ENCODE assay signal across 25 mouse cellular contexts in the genomic region with DNA sequence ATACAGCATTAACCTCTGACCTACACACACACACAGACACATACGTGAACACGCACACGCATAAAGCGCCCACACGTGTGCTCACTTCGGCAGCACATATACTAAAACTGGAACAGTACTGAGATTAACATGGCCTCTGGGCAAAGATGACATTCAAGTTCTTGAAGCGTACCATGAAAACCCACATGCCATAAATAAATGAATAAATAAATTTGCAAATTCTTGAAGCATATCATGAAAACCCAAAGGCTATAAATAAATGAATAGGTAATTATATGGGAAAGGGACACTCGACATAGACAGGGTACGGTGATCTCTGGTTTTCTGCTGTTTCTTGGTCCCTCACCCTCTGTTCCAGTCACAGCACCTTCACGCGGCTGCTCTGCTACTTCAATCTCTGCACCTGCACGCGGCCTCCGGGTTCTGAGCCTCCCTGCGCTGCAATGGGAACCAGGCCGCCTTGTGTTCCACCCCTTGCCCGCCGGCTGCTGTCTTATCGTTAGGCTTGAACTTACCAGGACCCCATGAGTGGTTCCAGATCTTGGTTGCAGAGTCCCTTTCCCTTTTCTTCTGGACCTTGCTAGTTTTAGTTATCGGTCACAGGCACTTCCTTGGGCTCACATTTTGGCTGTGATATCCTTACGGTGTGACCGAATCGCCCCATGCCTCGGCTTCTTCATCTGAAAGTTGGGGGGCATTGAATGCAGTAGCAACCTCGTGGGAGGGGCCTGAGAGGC. TPM values are rescaled to one million over a fixed set of nuclear protein-coding genes. Genes with fewer than 3 reads are reported as not detected.
A peak's percentile ranks its signal among the peaks of the same experiment; 100 is the strongest.
DNase-seq lines count a peak whose midpoint lies in the region; ATAC-seq and TF ChIP-seq lines count a peak whose summit lies in the region.
"Had no signal": no experiment of that assay in that cellular context is flagged by ENCODE, and none has a peak within 500 bp of the region (broad histone marks: within the 10 kb centered on the region; RNA-seq: fewer than 3 reads in every experiment).

No protein-coding gene starts in this region.

- no peak for ATAC-seq in midbrain, embryonic 11.5 days (ENCODE audit: low FRiP score)
- ATAC-seq in midbrain, embryonic 15.5 days (replicated peaks): no peak
- no peak for ATAC-seq in forebrain, postnatal 0 days
- ATAC-seq: activated CD4-positive, CD25-positive, alpha-beta regulatory T cell, adult 4 months; forebrain, embryonic 14.5 days; forebrain, embryonic 16.5 days; Patski had no signal

- no peaks in the 10 kb centered on the region for H3K9me3 ChIP-seq in midbrain, embryonic 11.5 days (ENCODE audit: control insufficient read depth, low read length)
- H3K9me3 ChIP-seq in midbrain, embryonic 15.5 days: no peaks in the 10 kb centered on the region
- H3K9me3 ChIP-seq in MEL (replicated peaks; ENCODE audit: insufficient read depth, low read length): no peaks in the 10 kb centered on the region
- no peaks in the 10 kb centered on the region for H3K9me3 ChIP-seq in forebrain, postnatal 0 days (ENCODE audit: low read length)
- H3K9me3 ChIP-seq: embryonic facial prominence, embryonic 13.5 days; embryonic facial prominence, embryonic 15.5 days; forebrain, embryonic 10.5 days; forebrain, embryonic 12.5 days; G1E had no signal

- DNase-seq in midbrain, embryonic 11.5 days (ENCODE audit: low spot score, missing footprints): peak; percentile 51
- DNase-seq in MEL (ENCODE audit: low read depth, low spot score): peak; percentile 92
- no peak for DNase-seq in forebrain, postnatal 0 days
- no peak for DNase-seq in cerebellum, adult 9-10 months
- DNase-seq: adrenal gland, adult 8-10 months; adrenal gland, postnatal 14 days; adrenal gland, postnatal 36 days; cerebellum, adult 11-12 months; cerebellum, adult 2 months; cerebellum, adult 9-11 months; cerebellum, postnatal 14 days; cerebellum, postnatal 36 days; embryo, embryonic 11 days had no signal

- TF ChIP-seq CTCF in MEL (IDR thresholded peaks at IDR 0.05 in 2 of 3, conservative IDR thresholded peaks at IDR 0.05 in 1 of 3; ENCODE audit: control insufficient read depth in 1 of 3, insufficient read depth in 1 of 3, low read depth in 2 of 3, low read length in 3 of 3, poor library complexity in 1 of 3, severe bottlenecking in 1 of 3): no peak
- TF ChIP-seq CTCF in forebrain, postnatal 0 days (IDR thresholded peaks at IDR 0.05; ENCODE audit: low read depth): no peak

- H3K4me3 ChIP-seq in midbrain, embryonic 11.5 days (ENCODE audit: low read depth, low read length): no peak overlapping the region
- H3K4me3 ChIP-seq in midbrain, embryonic 15.5 days: no peak overlapping the region
- peak overlapping the region; percentile 52 to 67 for H3K4me3 ChIP-seq in MEL (ENCODE audit: control insufficient read depth in 1 of 2, insufficient read depth in 1 of 2, low read depth in 2 of 2, low read length in 2 of 2)
- H3K4me3 ChIP-seq in forebrain, postnatal 0 days (ENCODE audit: low read depth, low read length): no peak overlapping the region
- H3K4me3 ChIP-seq: embryonic facial prominence, embryonic 13.5 days; embryonic facial prominence, embryonic 15.5 days; erythroblast, embryonic 14.5 days; forebrain, embryonic 10.5 days; forebrain, embryonic 12.5 days had no signal

- H3K79me2 ChIP-seq in MEL (ENCODE audit: control insufficient read depth, insufficient read depth, low read length, poor library complexity): peaks cover 13% of the 10 kb centered on the region

- H3K4me1 ChIP-seq in midbrain, embryonic 11.5 days (ENCODE audit: control insufficient read depth, insufficient read depth, low read length): no peaks in the 10 kb centered on the region
- no peaks in the 10 kb centered on the region for H3K4me1 ChIP-seq in midbrain, embryonic 15.5 days
- peaks cover 22 to 44% of the 10 kb centered on the region in 2 experiments for H3K4me1 ChIP-seq in MEL (ENCODE audit: control insufficient read depth in 1 of 2, insufficient read depth in 2 of 2, low read length in 2 of 2)
- no peaks in the 10 kb centered on the region for H3K4me1 ChIP-seq in forebrain, postnatal 0 days (ENCODE audit: insufficient read depth)
- H3K4me1 ChIP-seq: embryonic facial prominence, embryonic 13.5 days; embryonic facial prominence, embryonic 15.5 days; forebrain, embryonic 10.5 days; forebrain, embryonic 12.5 days had no signal

- peak in 1 of 2 experiments; percentile 79; a peak in 2 of 4 replicates for TF ChIP-seq POLR2A in MEL (IDR thresholded peaks at IDR 0.05; ENCODE audit: control insufficient read depth in 1 of 2, insufficient read depth in 1 of 2, low read depth in 1 of 2, low read length in 2 of 2, poor library complexity in 1 of 2)

- no peaks in the 10 kb centered on the region for H3K36me3 ChIP-seq in midbrain, embryonic 11.5 days (ENCODE audit: control insufficient read depth, insufficient read depth, low read length)
- H3K36me3 ChIP-seq in midbrain, embryonic 15.5 days (replicated peaks): no peaks in the 10 kb centered on the region
- peaks cover 0 to 25% of the 10 kb centered on the region in 2 experiments; a peak in 2 of 4 replicates for H3K36me3 ChIP-seq in MEL (ENCODE audit: control insufficient read depth in 1 of 2, insufficient read depth in 2 of 2, low read length in 2 of 2)
- H3K36me3 ChIP-seq in forebrain, postnatal 0 days (ENCODE audit: insufficient read depth): no peaks in the 10 kb centered on the region
- H3K36me3 ChIP-seq: embryonic facial prominence, embryonic 13.5 days; embryonic facial prominence, embryonic 15.5 days; forebrain, embryonic 10.5 days; forebrain, embryonic 12.5 days; G1E had no signal

- peak; percentile 14 to 37; a peak in 3 of 4 replicates for TF ChIP-seq EP300 in MEL (IDR thresholded peaks at IDR 0.05; ENCODE audit: low read depth in 1 of 2, low read length in 2 of 2)

- no peak overlapping the region for H3K4me2 ChIP-seq in midbrain, embryonic 11.5 days
- H3K4me2 ChIP-seq in midbrain, embryonic 15.5 days: no peak overlapping the region
- no peak overlapping the region for H3K4me2 ChIP-seq in forebrain, postnatal 0 days (ENCODE audit: low read depth)
- H3K4me2 ChIP-seq: embryonic facial prominence, embryonic 13.5 days; embryonic facial prominence, embryonic 15.5 days; forebrain, embryonic 12.5 days had no signal

- H3K9ac ChIP-seq in midbrain, embryonic 11.5 days (ENCODE audit: low read length): no peak overlapping the region
- H3K9ac ChIP-seq in midbrain, embryonic 15.5 days: no peak overlapping the region
- peak overlapping the region; percentile 75 for H3K9ac ChIP-seq in MEL (ENCODE audit: control insufficient read depth, low read depth, low read length, poor library complexity, severe bottlenecking)
- no peak overlapping the region for H3K9ac ChIP-seq in forebrain, postnatal 0 days
- H3K9ac ChIP-seq: embryonic facial prominence, embryonic 13.5 days; embryonic facial prominence, embryonic 15.5 days; forebrain, embryonic 12.5 days had no signal

- H3K27ac ChIP-seq in midbrain, embryonic 11.5 days (ENCODE audit: low read depth, low read length): no peak overlapping the region
- H3K27ac ChIP-seq in midbrain, embryonic 15.5 days: no peak overlapping the region
- peak overlapping the region; percentile 90 for H3K27ac ChIP-seq in MEL (ENCODE audit: control insufficient read depth, low read depth, low read length)
- no peak overlapping the region for H3K27ac ChIP-seq in forebrain, postnatal 0 days (ENCODE audit: low read depth, low read length)
- H3K27ac ChIP-seq: embryonic facial prominence, embryonic 13.5 days; embryonic facial prominence, embryonic 15.5 days; forebrain, embryonic 10.5 days; forebrain, embryonic 12.5 days had no signal

- H3K27me3 ChIP-seq in midbrain, embryonic 11.5 days (ENCODE audit: control insufficient read depth, insufficient read depth, low read length): no peaks in the 10 kb centered on the region
- H3K27me3 ChIP-seq in midbrain, embryonic 15.5 days (replicated peaks): 0 out of 2 replicates have a peak, but pooled peaks cover 4% of the 10 kb centered on the region
- no peaks in the 10 kb centered on the region for H3K27me3 ChIP-seq in MEL (ENCODE audit: control insufficient read depth in 1 of 2, insufficient read depth in 2 of 2, low read length in 2 of 2)
- no peaks in the 10 kb centered on the region for H3K27me3 ChIP-seq in forebrain, postnatal 0 days (ENCODE audit: insufficient read depth, low read length)
- H3K27me3 ChIP-seq: embryonic facial prominence, embryonic 13.5 days; embryonic facial prominence, embryonic 15.5 days; Patski had no signal

- no peak for TF ChIP-seq RAD21 in MEL (IDR thresholded peaks at IDR 0.05; ENCODE audit: low read depth, low read length)

- WGBS in midbrain, embryonic 11.5 days: 87% methylated on average over 25 of the region's 25 CpGs
- 87% methylated on average over 25 of the region's 25 CpGs for WGBS in midbrain, embryonic 15.5 days
- 88% methylated on average over 25 of the region's 25 CpGs for WGBS in forebrain, postnatal 0 days

TF ChIP-seq in MEL, 35 proteins besides CTCF, POLR2A, EP300 and RAD21 (continues in another document):
- TF ChIP-seq POLR2AphosphoS2 (IDR thresholded peaks at IDR 0.05; ENCODE audit: low read length): no peak
- TF ChIP-seq ZMIZ1 (IDR thresholded peaks at IDR 0.05; ENCODE audit: low read depth, low read length): 0 out of 2 replicates have a peak, but pooled peaks have one; percentile 22
- 0 out of 2 replicates have a peak, but pooled peaks have one; percentile 13 for TF ChIP-seq TBP (IDR thresholded peaks at IDR 0.05; ENCODE audit: low read depth, low read length)
- TF ChIP-seq UBTF (IDR thresholded peaks at IDR 0.05; ENCODE audit: borderline replicate concordance, insufficient read depth, low read depth, low read length): peak; percentile 83; the same call in 1 of the 2 replicates
- peak; percentile 71 for TF ChIP-seq NELFE (IDR thresholded peaks at IDR 0.05; ENCODE audit: low read depth, low read length)

RNA-seq across cellular contexts. Expression of a gene that starts 28.5 kb away (rescaled TPM):
- polyA plus RNA-seq in midbrain, embryonic 11.5 days (2014; fragmentation: Nextera tagmentation; extraction: Ambion mirVana): 11.5 and 13.1 TPM in 2 replicates
- 44.9 and 50.6 TPM in 2 replicates for polyA plus RNA-seq in midbrain, embryonic 15.5 days (2015; fragmentation: Nextera tagmentation; extraction: Ambion mirVana)
- 14.4 and 17.0 TPM in 2 replicates for total RNA-seq in MEL (2012; rRNA removed)
- 10 to 100 TPM in 1 of 2 experiments, not detected in 1; 35.2 TPM for polyA plus RNA-seq in MEL (2012; ENCODE audit: insufficient read depth in 1 of 2, insufficient read length in 2 of 2, low read depth in 1 of 2, low replicate concordance in 2 of 2, missing spikeins in 1 of 2)
- total RNA-seq in forebrain, postnatal 0 days (2014; rRNA removed): 71.8 and 75.6 TPM in 2 replicates
- polyA plus RNA-seq in forebrain, postnatal 0 days (2015; fragmentation: Nextera tagmentation; extraction: Ambion mirVana): 59.3 and 66.7 TPM in 2 replicates
- total RNA-seq: common myeloid progenitor, adult 5-6 weeks; G1E had no signal
- polyA plus RNA-seq: activated CD4-positive, CD25-positive, alpha-beta regulatory T cell, adult 4 months; erythroblast, embryonic 14.5 days; G1E had no signal

RNA-seq across cellular contexts. Expression of a gene that starts 58.0 kb away (rescaled TPM):
- 25.6 and 31.5 TPM in 2 replicates for polyA plus RNA-seq in midbrain, embryonic 11.5 days (2014; fragmentation: Nextera tagmentation; extraction: Ambion mirVana)
- polyA plus RNA-seq in midbrain, embryonic 15.5 days (2015; fragmentation: Nextera tagmentation; extraction: Ambion mirVana): 12.7 and 16.3 TPM in 2 replicates
- 40.6 and 50.7 TPM in 2 replicates for total RNA-seq in MEL (2012; rRNA removed)
- polyA plus RNA-seq in MEL (2012; ENCODE audit: insufficient read depth in 1 of 2, insufficient read length in 2 of 2, low read depth in 1 of 2, low replicate concordance in 2 of 2, missing spikeins in 1 of 2): 10 to 100 TPM in 1 of 2 experiments, not detected in 1; 74.7 TPM
- 7.8 and 8.6 TPM in 2 replicates for total RNA-seq in forebrain, postnatal 0 days (2014; rRNA removed)
- 7.6 and 10.0 TPM in 2 replicates for polyA plus RNA-seq in forebrain, postnatal 0 days (2015; fragmentation: Nextera tagmentation; extraction: Ambion mirVana)

Comparison
In these comparisons a context has a peak if more than half of its experiments do, and no peak if none do; other contexts are left out.
1. DNase-seq: peak in midbrain, embryonic 11.5 days (single experiment) and MEL (single experiment); none in forebrain, postnatal 0 days (single experiment) and cerebellum, adult 9-10 months (single experiment).
2. H3K4me3 ChIP-seq: peak in MEL (2 of 2); none in midbrain, embryonic 11.5 days (single experiment), midbrain, embryonic 15.5 days (single experiment) and forebrain, postnatal 0 days (single experiment).